Mouse (Mus musculus) cerebellum, adult 8-10 months (tissue): ENCODE results near the gene Olfr704.
"Not testable (repeated sequence)": the region's sequence is repeated elsewhere in the genome, so short reads cannot be mapped to it uniquely, and the experiment has no call there.

Experiments used
- DNase-seq: peaks from one replicate; pipeline ENCODE4 v3.0.0; 2022

Olfr704 gene

DNA sequence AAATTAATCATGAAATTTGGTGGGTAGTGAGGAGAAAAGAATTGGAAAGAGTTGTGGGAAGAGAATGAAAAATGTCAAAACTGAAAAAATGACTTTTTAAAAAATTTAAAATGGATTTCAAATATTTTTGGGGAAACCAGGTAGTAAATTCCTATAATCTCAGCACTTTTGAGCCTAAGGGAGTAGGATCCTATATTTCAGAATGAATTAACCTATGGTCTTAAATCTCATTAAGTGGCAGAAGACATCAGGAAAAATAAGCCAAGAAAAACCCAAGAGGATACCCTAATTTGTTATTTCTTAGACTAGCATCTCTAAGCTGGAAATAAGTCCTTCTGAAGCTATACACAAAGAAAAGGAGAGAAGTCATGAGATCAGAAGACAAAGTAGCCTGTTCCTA, at the start of gene Olfr704:
Gene Olfr704 (plus strand): TSS at position 301 of the 400 bp plus-strand sequence.
- DNase-seq = no peak

GRCm38 (mm10) chr7:106813829-106814228, 49.2 kb upstream of the Olfr704 start, which contains the start of gene Olfr701:
TSS of gene Olfr701 (plus strand) at chr7:106814129.
- no peak for DNase-seq

DNA sequence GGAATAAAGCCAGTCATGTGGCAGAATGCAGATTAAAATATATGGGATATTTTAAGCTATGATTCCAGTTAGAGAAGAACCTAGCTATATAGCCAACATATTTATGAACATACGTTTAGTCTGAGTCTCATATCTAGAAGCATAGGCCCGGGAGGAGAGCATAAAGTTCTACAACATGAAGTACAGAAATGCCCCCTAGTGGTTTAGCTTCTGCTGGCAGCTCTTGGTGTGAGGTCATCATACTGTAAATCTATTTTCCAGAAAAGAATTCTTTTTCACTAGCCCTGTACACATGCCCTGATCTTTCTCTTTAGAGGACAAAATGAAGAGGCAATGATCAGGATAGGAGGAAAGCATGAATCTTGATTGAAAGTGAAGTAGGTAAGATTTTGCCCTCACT, 47.2 kb upstream of the Olfr704 start:
- DNase-seq = no peak

DNA sequence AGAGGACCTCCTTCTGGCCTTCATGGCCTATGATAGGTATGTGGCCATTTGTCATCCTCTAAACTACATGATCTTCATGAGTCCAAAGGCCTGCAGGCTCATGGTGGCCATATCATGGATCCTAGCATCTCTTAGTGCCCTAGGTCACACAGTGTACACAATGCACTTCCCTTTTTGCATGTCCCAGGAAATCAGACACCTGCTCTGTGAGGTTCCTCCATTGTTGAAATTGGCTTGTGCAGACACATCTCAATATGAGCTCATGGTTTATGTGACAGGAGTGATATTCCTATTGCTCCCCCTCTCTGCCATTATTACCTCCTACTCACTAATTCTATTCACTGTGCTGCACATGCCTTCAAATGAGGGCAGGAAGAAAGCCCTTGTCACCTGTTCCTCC, 44.6 kb upstream of the Olfr704 start:
- DNase-seq = no peak

- no peak for DNase-seq
Observed at GRCm38 (mm10) chr7:106833793-106834192, 29.2 kb upstream of the Olfr704 start, which contains the start of gene Olfr702. TSS of gene Olfr702 (minus strand) at chr7:106833893.

- no peak for DNase-seq
Observed at GRCm38 (mm10) chr7:106843060-106843459, 19.9 kb upstream of the Olfr704 start, which contains the start of gene Olfr703. TSS of gene Olfr703 (plus strand) at chr7:106843360.

DNA sequence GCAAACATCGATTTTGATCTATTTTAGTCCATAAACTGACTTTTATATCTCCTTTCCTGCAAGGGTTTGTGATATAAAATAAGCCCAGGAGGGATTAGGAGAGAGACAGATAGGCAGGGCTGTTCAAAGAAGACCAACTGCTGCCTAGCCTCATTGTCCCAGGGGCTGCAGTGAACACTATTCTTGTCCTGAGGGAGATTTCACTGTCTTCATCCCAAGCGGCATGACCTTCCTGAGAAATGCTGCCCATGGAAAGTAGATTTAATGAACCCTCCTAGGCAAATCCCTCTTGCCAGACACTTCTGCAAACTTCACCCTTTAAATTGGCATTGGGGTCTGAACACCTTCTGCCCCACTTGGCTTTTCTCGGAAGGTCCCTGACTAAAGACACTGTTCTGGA, 13.8 kb downstream of the Olfr704 start, which contains the start of gene Olfr705:
Gene Olfr705 (minus strand): TSS at position 101 of the 400 bp plus-strand sequence.
- DNase-seq = no peak

DNA sequence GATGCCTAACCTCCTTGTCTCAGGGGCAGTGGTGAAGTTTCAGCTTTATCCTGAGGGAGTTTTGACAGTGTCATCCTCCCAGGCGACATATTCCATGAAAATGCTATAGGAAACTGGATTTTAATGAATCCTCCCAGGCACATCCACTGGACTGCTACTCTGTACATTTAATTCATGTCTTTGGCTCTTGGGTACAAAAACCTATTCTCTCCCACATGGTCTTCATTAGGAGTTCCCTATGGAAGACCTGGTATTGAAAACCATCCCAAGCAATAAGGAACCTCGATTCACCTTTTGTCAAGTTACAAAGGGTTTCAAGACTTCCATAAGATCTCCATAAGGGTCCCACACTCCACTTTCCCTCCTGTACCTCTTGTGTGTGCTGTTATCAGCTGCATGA, 25.1 kb downstream of the Olfr704 start, which contains the start of gene Olfr706:
Gene Olfr706 (minus strand): TSS at position 101 of the 400 bp plus-strand sequence.
- no peak for DNase-seq

DNA sequence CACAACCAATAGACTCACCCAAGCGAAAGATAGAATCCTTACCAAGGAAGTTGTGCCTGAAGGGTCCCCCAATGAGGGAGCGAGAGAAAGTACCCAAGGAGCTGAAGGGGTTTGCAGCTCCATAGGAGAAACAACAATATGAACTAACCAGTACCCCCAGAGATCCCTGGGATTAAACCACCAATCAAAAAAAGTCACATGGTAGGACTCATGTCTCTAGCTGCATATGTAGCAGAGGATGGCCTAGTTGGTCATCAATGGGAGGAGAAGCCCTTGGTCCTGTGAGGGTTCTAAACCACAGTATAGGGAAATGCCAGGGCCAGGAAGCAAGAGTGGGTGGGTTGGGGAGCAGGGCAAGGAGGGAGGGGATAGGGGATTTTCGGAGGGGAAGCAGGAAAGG, 38.2 kb downstream of the Olfr704 start, which contains the start of gene Olfr707:
Gene Olfr707 (minus strand): TSS at position 101 of the 400 bp plus-strand sequence.
- not testable (repeated sequence) for DNase-seq

DNA sequence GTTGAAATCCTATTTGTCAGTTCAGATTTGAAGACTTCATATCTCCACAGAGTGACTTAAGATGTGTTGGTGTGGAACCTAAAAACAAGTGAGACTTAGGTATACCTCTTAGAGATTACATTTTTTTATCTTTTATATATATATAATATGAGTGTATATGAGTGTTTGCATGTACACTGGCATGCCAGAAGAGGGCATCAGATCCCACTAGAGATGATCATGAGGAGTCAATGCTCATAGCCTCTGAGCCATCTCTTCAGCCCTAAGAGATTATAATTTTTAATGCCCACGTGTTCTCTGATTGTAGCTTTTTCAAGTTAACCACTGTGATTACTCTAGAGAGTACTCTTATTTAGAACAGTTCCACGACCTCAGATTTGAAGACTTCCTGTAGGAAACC, 44.7 kb downstream of the Olfr704 start, which contains the start of gene Olfr1532-ps1:
Gene Olfr1532-ps1 (plus strand): TSS at position 326 of the 400 bp plus-strand sequence.
- no peak for DNase-seq
